Mouse (Mus musculus): ENCODE results near the gene Epha5.

Gene Epha5

DNA sequence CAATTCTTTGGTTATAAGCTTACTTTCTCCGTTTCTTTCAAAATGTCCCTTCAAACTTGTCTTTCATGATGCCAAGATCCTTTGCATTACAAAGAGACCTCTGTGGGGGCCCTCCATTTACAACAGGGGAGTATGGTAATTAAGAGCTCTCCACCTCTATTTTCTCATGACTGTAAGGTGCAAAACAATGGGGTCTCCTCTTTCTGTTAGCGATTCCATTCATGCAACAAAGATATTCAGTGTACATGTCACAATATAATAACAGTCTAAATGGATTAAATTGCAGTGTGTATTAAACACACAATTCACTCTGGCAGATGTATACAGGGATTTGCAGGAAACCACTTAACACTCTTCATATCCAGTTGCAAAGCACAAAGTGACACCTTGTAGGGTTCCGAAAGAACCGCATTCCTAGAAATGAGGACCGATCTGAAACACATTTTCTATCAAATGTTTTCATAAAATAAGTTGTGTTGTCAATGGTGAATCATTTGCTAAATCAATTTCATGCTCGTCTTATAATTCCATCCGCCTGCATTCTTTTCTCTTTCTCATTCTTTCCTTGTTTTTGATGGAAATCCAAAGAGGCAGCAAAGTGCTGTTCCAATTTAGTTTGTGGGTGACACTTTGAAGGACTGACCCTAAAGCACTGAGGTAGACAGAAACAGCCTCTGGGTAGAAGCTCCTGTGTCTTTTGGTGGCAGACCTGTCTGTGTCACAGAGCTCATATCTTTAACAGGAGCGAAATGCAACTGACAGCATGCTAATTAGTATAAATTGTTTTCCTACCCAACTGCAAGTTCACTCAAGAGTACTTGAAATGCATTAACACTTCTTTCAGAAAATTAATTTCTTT is 118.1 kb downstream of the Epha5 start:
- no peak for DNase-seq

DNA sequence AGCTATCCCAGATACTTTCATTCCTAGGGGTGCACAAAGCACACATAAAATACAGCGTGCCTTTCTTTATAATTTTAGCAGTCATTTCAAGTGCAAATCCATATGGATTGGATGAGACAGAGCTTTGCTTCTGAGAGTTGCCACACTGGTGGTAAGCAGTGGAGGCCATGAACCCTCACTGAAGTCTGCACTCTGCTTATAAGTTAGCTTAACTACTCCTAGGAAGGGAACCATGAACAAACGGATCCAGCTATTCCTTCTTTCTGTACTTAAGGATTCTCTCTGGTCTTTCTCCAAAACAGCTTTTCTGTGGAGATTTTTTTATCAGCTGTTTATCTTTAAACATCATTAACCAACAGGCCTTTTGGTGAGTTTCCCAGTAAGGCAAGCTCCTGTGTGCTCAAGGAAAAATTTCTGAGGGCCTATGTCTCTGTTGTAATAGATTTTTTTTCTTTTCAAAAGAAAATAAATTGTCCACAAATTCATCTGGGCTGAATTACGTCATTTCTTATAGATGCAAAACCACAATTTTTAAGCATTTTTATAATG is 127.7 kb downstream of the Epha5 start:
- no peak for DNase-seq

DNA sequence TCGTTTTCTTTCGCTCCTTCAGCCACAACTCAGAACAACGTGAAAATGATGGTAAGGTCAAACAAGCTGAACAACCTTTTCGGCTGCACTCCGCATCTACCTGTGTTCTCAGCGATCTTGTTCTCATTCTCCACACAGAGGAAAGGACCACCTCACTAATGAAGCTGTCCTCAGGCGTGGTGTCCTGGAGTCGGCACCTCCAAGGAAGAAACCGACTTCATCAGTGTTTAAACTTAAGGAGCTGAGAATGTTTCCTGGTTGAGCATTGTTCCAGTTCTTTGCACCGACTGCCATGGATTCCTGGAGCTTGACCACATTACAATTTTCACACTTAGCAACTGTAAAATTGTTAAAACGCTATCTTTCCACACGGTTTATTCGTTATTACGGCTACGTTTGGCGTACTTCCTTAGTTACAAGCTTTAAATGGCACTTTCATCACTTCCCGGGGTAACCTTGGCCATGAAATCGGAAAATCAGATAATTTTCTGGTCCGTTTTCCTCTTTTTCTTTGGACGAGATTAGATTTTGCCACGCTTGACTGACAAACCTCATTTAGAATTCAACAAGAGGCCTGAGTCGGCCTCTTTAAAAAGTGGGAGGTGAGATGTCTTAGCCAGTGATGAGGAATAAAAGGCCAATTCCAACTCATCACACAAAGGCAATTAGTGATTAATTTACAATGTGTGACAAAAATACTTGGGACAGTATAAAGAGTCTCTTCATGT is 135.7 kb downstream of the Epha5 start:
- DNase-seq: no peak

DNA sequence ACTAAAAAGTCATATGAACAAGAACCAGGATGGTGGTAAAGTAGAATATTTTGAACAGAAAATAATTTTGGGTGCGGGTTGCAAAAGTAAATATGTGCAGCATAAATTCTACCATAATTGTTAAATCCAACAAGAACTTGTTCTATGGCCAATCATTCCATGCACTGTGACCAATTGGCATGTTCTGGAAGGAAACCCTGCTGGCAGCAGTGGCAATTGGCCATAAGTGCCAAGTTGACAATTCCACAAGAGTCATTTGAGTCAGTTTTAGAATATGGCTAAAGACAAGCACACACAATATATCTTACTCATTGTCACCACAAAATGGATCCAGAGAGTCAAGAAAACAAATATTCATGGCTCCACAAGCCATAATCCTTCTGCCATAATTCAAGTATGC is 140.2 kb downstream of the Epha5 start:
- no peak for DNase-seq

GRCm38 (mm10) chr5:84265407-84265806 is 151.8 kb downstream of the Epha5 start:
- no peak for DNase-seq

- no peak for DNase-seq
These were observed 153.2 kb downstream of the Epha5 start for GRCm38 (mm10) chr5:84263999-84264398.

DNA sequence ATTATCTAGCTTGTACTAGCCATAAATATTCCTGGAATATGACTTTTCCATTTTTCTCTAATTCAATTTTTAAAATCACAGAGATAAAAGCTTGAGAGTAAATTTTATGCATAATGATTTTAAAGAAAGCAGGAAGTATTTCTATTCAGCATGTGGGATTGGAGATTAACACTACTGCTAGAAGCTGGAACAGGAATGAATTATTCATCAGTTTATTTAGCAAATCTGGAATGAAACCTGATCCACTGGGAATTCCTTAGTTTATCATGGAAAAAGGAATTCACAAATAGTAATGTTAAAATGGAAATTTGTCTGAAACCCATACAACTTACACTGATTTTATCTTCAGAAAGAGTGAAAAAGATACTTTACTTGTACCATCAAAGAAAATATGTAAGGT is 187.2 kb downstream of the Epha5 start:
- no peak for DNase-seq

DNA sequence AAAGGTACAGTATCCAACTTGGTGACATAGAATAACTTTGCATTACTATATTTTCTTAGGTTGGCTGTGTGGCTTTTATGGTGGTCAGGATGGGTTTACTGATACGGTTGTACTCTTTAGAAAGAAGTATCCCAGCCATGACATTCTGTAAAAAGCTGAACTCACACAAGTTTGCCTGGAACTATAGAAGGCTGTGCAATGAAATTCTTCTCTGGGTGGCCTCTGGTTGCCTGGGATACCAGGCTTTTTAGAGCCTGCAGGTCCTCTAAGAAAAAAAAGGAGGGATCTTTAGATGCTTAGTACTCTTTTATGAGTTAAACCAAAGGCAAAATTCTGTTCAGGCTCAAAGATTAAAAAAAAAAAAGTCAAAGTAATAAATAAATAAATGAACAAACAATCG is 208.6 kb downstream of the Epha5 start:
- no peak for DNase-seq

DNA sequence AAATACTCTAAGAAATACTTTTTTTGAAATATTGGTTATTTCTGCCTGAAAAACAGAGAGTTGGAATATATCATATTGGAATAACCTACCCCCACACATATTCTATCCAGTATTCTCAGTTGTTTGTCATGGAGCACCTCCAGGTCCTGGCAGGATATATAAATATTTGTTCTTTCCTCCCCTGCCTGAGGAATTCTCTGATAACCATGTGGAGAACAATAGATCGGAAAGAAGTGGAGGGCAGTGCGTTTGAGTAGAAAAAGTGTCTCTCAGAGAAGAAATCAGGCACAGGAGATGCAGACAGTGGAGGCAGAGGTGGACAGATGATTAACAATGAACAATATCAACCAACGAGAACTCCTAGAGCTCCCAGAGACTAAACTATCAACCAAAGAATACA is 223.8 kb downstream of the Epha5 start:
- no peak for DNase-seq

GRCm38 (mm10) chr5:84184189-84184588 is 233.0 kb downstream of the Epha5 start:
- DNase-seq: no peak

DNA sequence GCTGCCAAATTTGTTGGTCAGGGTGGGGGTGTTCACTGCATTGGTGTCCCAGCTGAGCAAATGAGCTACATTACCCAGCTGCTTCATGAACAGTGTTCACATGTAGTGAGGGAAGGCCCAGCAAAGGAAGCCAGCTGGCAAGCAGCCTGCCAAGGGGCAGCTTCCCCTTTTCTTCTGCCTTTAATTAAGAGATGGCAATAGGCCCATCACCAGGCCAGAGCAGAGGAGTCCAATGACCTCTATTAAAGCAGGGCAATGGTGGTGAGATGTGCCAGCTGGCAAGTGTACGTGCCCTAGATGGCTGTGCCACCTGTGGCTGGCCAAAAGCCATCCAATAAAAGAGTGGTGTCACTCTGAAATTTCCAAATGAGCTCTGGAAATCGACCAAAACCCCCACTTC is 264.1 kb downstream of the Epha5 start:
- DNase-seq: no peak

DNA sequence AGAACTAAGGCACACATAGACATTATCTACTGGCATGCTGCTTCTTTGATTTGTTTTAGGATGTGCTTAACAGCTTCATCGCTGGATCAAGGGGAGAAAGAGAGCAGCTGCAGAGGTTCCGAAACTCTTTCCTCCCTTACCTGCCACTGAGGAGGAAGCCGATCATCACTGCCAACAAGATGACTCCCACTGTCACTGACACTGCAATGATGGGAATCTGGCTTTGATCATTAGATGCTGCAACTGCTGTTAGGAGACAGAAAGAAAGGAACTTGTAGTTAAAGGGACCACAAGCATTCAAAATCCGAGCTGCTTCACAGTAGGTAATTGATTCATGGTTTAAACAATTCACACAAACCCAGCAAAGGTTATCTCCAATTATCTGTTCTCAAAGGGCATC is 275.0 kb downstream of the Epha5 start:
- DNase-seq: no peak

- DNase-seq: no peak
These were observed 321.2 kb downstream of the Epha5 start for GRCm38 (mm10) chr5:84095947-84096346.

GRCm38 (mm10) chr5:84081321-84081720 is 335.9 kb downstream of the Epha5 start:
- DNase-seq: no peak

DNA sequence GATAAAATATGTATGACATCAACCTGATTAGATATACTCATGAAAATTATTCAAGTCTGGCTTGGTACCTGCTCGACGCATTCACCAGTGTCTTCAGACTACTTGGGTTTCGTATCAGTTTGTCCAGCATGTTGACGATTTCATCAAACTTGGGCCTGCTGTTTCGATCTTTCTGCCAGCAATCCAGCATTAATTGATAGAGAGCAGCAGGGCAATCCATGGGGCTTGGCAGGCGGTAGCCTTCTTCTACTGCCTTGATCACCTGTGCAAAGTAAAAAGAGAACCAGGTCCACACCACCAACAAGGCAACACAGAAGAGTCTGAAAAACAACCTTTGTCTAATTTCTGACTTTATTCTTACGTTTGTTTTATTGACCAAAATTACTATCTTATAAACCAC is 346.2 kb downstream of the Epha5 start:
- DNase-seq: no peak

- no peak for DNase-seq
These were observed 363.3 kb downstream of the Epha5 start for GRCm38 (mm10) chr5:84053880-84054279.

DNA sequence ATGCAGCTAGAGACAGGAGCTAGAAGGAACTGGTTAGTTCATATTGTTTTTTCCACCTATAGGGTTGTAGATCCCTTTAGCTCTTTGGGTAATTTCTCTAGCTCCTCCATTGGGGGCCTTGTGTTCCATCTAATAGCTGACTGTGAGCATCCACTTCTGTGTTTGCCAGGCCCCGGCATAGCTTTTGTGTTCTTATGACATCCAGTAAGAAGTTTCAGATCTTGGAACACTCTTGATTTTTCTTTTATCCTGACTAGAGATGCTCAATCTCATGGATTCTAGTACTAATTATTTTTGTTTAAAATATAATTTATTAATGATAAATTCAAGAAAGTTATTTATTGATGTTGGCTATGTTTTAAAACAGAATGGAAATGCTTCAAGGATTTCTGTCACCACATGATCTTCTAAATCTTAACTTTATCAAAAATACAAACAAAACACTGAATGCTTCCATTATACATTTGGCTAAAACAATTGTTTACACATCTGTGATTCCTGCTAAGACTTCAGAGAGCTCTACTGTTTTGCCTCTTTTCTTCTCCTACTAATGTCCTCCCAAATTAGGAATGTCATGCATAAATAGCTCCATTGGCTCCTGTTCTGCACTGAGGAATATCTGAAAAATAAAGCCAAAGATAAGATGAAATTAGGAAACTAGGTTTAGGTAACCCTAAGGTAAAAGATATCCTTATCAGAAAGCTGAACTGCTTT is 379.8 kb downstream of the Epha5 start:
- no peak for DNase-seq
